Mouse (Mus musculus) brain, embryonic 14.5 days (tissue): ENCODE results near the gene Gm17783.

Experiments
- CTCF ChIP-seq: fragments of 200-500 bp; IDR thresholded peaks from 2 replicates; pipeline ENCODE4 v1.5.1; 2012; ENCODE audit warnings: inconsistent platforms, mild to moderate bottlenecking, moderate library complexity, borderline replicate concordance; ENCODE audit not compliant: insufficient read depth, insufficient read length; ENCODE audit errors: extremely low read depth
- POLR2A ChIP-seq: fragments of 200-500 bp; IDR thresholded peaks from 2 replicates; pipeline ENCODE4 v1.6.1; 2012; ENCODE audit warnings: mild to moderate bottlenecking, inconsistent platforms, borderline replicate concordance; ENCODE audit not compliant: poor library complexity, insufficient read depth, insufficient read length, severe bottlenecking; ENCODE audit errors: extremely low read depth

DNA sequence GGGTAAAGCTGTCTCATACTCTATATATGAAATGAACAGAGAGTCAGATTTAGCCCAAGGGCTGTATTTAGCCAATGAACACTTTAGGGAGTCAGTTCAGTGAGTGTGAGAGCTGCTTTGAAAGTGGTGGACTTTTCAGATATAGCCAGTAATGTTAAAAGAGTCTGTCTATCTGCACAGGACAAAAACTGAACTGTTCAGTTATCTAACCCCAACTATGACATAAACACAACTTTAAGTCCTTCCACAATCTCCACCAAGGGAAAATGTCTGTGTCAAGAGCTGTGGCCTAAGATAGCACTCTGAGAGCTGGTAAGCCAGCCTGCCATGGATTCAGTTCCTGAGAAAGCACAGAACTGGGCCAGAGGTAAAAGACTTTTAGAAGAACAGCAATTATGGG, 10.3 kb upstream of the Gm17783 start:
- TF ChIP-seq CTCF: no peak
- no peak for TF ChIP-seq POLR2A
